Mouse (Mus musculus) heart, adult 2 months (tissue): ENCODE measurements at regions not wholly inside any gene's neighbourhood (a gene's known extent, or its start where the extent isn't known, plus 50 kb on each side); places are given as distances from the start of the nearest gene placed in this dataset.

Source experiments
- DNase-seq, 2 experiments: peaks; one replicate each; pipeline ENCODE4 v3.0.0; 2021
- H3K27ac ChIP-seq: fragments of 200-600 bp; 2 replicates; pipeline ENCODE4 v1.8.1; 2022
- H3K27me3 ChIP-seq: fragments of 200-500 bp; 2 replicates; pipeline ENCODE4 v1.6.1; 2012; ENCODE audit warnings: mild to moderate bottlenecking, low read length, inconsistent platforms, mixed read lengths; ENCODE audit not compliant: control insufficient read depth, insufficient read depth
- H3K36me3 ChIP-seq: fragments of 200-500 bp; 2 replicates; pipeline ENCODE4 v1.6.1; 2012; ENCODE audit warnings: low read length, inconsistent platforms; ENCODE audit not compliant: control insufficient read depth, insufficient read depth
- H3K4me1 ChIP-seq: fragments of 200-500 bp; 2 replicates; pipeline ENCODE4 v1.6.1; 2011; ENCODE audit warnings: low read length; ENCODE audit not compliant: control insufficient read depth, insufficient read depth
- H3K4me3 ChIP-seq: fragments of 200-600 bp; 2 replicates; pipeline ENCODE4 v1.8.1; 2022
- H3K79me2 ChIP-seq: fragments of 200-500 bp; replicated peaks from 2 replicates; pipeline ENCODE4 v1.6.1; 2012; ENCODE audit warnings: mild to moderate bottlenecking, inconsistent platforms, low read length, moderate library complexity, mixed read lengths; ENCODE audit not compliant: control insufficient read depth, insufficient read depth
- H3K9ac ChIP-seq: fragments of 200-500 bp; 2 replicates; pipeline ENCODE4 v1.6.1; 2012; ENCODE audit warnings: low read depth, mild to moderate bottlenecking, control low read depth, inconsistent platforms, low read length, mixed read lengths
- CTCF ChIP-seq: fragments of 200-600 bp; IDR thresholded peaks from 2 replicates; pipeline ENCODE4 v1.8.1; 2022; ENCODE audit warnings: antibody characterized with exemption, mild to moderate bottlenecking, moderate library complexity
- EP300 ChIP-seq: fragments of 200-500 bp; IDR thresholded peaks from 2 replicates; pipeline ENCODE4 v1.6.1; 2011; ENCODE audit warnings: low read depth, low read length, control low read depth; ENCODE audit not compliant: insufficient read depth
- POLR2A ChIP-seq: fragments of 200-500 bp; IDR thresholded peaks from 2 replicates; pipeline ENCODE4 v1.6.1; 2011; ENCODE audit warnings: mild to moderate bottlenecking, low read depth, low read length, control low read depth; ENCODE audit not compliant: insufficient read depth
- WGBS: fragments of 180-500 bp; shearing (Covaris S2); methylation state at CpG from one replicate; pipeline ENCODE4 v1.1.7; 2018; 5-methylcytosine and 5-hydroxymethylcytosine counted together
- intact Hi-C: fragments of 180-260 bp; cut with DNase I; formaldehyde crosslinking; loops from one replicate; pipeline ENCODE4 v1.15.1; 2025

DNA sequence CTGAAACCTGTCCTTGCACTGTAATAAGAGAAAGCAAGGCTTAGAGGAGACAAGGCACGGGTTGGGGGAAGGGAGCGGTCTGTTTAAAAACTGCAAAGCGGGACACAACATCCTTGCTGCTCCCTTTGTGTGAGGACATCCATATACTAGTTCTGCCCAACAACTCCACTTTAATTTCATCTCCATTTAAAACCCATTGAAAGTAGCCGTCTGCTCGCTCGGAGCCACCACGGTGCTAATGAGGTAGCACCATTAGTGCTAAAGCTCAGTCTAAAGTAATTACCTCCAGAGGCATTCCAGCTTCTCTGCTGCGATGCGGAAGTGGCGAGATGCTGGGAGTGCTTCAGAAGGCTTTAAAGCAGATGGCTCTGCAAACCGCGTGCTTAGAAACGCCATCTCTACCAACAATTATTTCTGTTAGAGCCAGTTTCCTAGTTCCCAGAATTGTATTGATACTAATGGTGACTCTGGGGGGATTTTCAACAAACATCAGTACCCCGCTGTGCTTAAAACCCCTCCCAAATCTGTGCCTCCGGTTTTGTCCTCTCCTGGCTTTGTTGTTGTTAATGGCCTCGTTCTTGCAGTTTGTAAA is 154.7 kb upstream of the Tmtc1 start:
- no peak overlapping the region for H3K9ac ChIP-seq
- intact Hi-C loops = no loop called here
- no peaks in the 10 kb centered on the region for H3K36me3 ChIP-seq
- no peak overlapping the region for H3K4me3 ChIP-seq
- H3K27me3 ChIP-seq = no peaks in the 10 kb centered on the region
- WGBS = 18% methylated on average over 16 of the region's 16 CpGs
- H3K27ac ChIP-seq = no peak overlapping the region
- TF ChIP-seq POLR2A (no peak), EP300 (no peak), CTCF (no peak)
- no peak for DNase-seq
- no peaks in the 10 kb centered on the region for H3K79me2 ChIP-seq
- no peaks in the 10 kb centered on the region for H3K4me1 ChIP-seq

GRCm38 (mm10) chr6:148595009-148595770 is 151.0 kb upstream of the Tmtc1 start:
- Histone ChIP-seq H3K27me3 (no peaks in the 10 kb centered on the region), H3K36me3 (no peaks in the 10 kb centered on the region), H3K9ac (no peak overlapping the region), H3K79me2 (no peaks in the 10 kb centered on the region), H3K4me1 (no peaks in the 10 kb centered on the region), H3K27ac (no peak overlapping the region), H3K4me3 (no peak overlapping the region)
- DNase-seq = no peak
- no peak for TF ChIP-seq POLR2A
- TF ChIP-seq CTCF = no peak
- no peak for TF ChIP-seq EP300
- 71% methylated on average over 3 of the region's 3 CpGs for WGBS
- intact Hi-C loops = no loop called here

DNA sequence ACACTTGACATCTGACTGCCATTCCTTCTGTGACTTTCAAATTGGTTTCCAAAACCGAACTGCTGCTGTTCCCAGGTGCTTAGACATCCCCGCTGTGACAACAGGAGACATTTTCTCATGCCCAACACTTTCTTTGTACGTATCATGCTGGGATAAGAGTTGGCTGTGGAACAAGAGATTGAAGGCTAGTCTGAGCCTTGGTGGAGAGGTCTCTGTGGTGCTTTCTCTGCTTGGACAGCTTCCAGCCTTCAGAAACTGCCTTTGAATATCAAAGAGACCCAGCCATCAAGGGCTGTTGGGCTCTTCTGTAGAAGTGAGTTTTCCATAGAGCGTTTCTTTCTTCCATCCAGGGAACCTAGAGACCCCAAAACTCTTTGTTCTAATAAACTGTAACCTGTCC is 144.8 kb upstream of the Tmtc1 start:
- H3K27ac ChIP-seq = no peak overlapping the region
- no peak for TF ChIP-seq POLR2A
- no peak for TF ChIP-seq CTCF
- no peak for TF ChIP-seq EP300
- DNase-seq = no peak
- H3K36me3 ChIP-seq = no peaks in the 10 kb centered on the region
- no peaks in the 10 kb centered on the region for H3K4me1 ChIP-seq
- no peaks in the 10 kb centered on the region for H3K79me2 ChIP-seq
- H3K4me3 ChIP-seq = no peak overlapping the region
- H3K27me3 ChIP-seq = no peaks in the 10 kb centered on the region
- H3K9ac ChIP-seq = no peak overlapping the region
- 72% methylated on average over 4 of the region's 4 CpGs for WGBS
- intact Hi-C loops = no loop called here

DNA sequence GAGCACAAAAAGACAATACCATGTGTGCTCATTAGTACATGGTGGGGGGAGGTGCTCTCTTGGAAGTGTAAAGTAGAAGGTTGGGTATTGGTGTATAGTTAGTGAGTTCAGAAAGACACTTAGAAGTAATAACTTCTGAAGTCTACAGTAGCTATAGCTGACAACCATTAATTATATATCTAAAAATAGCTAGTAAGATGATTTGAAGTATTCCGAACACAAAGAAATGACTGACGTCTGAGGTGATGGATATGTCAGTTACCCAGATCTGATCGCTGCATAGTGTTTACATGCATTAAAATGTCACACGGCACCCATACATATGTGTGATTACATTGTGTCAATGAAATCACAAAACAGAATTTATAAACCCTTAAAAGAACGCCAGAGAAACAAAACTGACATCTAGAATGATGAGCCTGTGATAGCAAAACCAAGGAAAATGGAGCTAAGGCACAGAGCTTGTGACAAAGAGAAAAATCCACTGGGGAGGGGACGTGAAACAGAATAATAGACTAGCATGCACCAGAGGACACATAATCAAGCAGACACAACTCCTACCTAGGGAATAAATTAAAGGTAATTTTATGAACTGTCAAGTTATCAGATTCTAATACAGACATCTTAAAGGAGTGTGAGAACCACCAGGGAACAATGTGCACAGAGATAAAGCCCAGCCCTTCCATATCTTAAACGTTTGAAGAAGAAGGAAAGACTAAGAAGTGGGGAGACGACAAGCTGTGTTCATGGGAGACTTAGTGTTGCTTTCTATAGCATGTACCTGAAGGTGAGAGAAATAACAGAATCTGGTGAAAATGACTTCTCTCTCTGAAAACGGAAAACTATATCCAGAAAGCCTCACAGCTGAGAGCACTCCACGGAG is 142.5 kb upstream of the Tmtc1 start:
- 78% methylated on average over 10 of the region's 10 CpGs for WGBS
- Histone ChIP-seq H3K27me3 (no peaks in the 10 kb centered on the region), H3K4me1 (no peaks in the 10 kb centered on the region), H3K27ac (no peak overlapping the region), H3K4me3 (no peak overlapping the region), H3K36me3 (no peaks in the 10 kb centered on the region), H3K9ac (no peak overlapping the region), H3K79me2 (no peaks in the 10 kb centered on the region)
- intact Hi-C loops = no loop called here
- no peak for DNase-seq
- no peak for TF ChIP-seq CTCF

DNA sequence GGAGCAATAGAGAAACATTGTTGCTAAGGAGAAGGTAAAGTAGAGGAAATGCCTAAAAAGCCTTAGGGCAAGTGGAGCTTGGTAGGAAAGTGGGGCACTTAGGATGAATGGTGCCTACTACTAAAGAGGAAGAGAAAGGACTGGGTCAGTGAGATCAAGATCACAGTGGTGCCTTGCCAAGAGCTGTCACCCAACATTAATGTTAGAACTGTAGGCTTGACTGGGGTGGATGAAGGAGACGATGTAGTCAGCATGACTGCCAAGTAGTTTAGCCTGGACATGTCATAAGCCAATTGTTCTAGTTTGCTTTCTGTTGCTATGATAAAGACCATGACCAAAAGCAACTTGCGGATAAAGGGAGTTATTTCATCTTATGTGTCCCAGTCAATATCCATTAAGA is 139.9 kb upstream of the Tmtc1 start:
- H3K27me3 ChIP-seq = no peaks in the 10 kb centered on the region
- no peak overlapping the region for H3K9ac ChIP-seq
- 83% methylated on average over 2 of the region's 2 CpGs for WGBS
- intact Hi-C loops = no loop called here
- H3K4me1 ChIP-seq = no peaks in the 10 kb centered on the region
- no peak for DNase-seq
- no peak for TF ChIP-seq POLR2A
- TF ChIP-seq EP300 = no peak
- no peak for TF ChIP-seq CTCF
- no peak overlapping the region for H3K4me3 ChIP-seq
- no peak overlapping the region for H3K27ac ChIP-seq
- H3K36me3 ChIP-seq = no peaks in the 10 kb centered on the region
- no peaks in the 10 kb centered on the region for H3K79me2 ChIP-seq

- 56% methylated on average over 3 of the region's 3 CpGs for WGBS
- TF ChIP-seq CTCF (no peak), POLR2A (no peak), EP300 (no peak)
- Histone ChIP-seq H3K79me2 (no peaks in the 10 kb centered on the region), H3K27ac (no peak overlapping the region), H3K4me3 (no peak overlapping the region), H3K4me1 (no peaks in the 10 kb centered on the region), H3K36me3 (no peaks in the 10 kb centered on the region), H3K27me3 (no peaks in the 10 kb centered on the region; the same call in 1 of the 2 replicates), H3K9ac (no peak overlapping the region)
- intact Hi-C loops = no loop called here
- no peak for DNase-seq
These were observed 134.1 kb upstream of the Tmtc1 start for GRCm38 (mm10) chr6:148578281-148578680.
